Mouse (Mus musculus): ENCODE results near the gene Ptpa. TPM values are rescaled to one million over a fixed set of nuclear protein-coding genes. Genes with fewer than 3 reads are reported as not detected.
A peak's percentile ranks its signal among the peaks of the same experiment; 100 is the strongest.

Ptpa gene
- polyA plus RNA-seq, 1 experiment from 2014 or later: 164 TPM

DNA sequence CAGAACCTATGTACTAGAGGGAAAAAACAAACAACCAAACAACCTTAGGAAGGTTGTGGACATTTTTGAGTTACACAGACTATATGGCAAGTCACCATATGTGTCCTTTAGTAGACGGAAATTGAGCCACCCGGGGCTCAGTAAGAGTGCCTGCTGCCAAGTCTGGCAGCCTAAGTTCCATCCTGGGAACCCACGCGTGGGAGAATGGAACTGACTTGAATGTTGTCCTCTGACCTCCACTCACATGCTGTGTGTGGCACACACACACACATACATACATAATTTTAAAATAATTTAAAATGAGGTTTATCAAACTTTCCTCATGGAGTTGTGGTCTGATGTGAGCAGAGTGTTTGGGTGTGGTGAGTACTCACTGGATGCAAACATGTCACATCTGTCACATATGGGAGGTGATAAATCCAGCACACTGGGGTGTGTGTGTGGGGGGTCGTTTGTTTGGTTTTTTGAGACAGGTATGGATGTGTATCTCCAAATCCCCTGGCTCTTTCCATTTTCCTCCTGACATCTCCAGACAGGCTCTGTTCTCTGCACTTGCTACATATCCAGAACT, 1.8 kb downstream of the Ptpa start:
- H3K4me2 ChIP-seq: peak overlapping the region; percentile 82
- peaks cover 40% of the 10 kb centered on the region for H3K4me1 ChIP-seq
- peak overlapping the region; percentile 9; the same call in 1 of the 2 replicates for H3K4me3 ChIP-seq
- H3K9me3 ChIP-seq: no peaks in the 10 kb centered on the region
- ATAC-seq (ENCODE audit: borderline replicate concordance, extremely low read depth, low FRiP score, low TSS enrichment): no peak
- no peaks in the 10 kb centered on the region for H3K27me3 ChIP-seq
- H3K27ac ChIP-seq: no peak overlapping the region
- no peak overlapping the region for H3K9ac ChIP-seq
- H3K36me3 ChIP-seq: peaks cover 2% of the 10 kb centered on the region; the same call in 1 of the 2 replicates
- WGBS: 60% methylated on average over 5 of the region's 5 CpGs

DNA sequence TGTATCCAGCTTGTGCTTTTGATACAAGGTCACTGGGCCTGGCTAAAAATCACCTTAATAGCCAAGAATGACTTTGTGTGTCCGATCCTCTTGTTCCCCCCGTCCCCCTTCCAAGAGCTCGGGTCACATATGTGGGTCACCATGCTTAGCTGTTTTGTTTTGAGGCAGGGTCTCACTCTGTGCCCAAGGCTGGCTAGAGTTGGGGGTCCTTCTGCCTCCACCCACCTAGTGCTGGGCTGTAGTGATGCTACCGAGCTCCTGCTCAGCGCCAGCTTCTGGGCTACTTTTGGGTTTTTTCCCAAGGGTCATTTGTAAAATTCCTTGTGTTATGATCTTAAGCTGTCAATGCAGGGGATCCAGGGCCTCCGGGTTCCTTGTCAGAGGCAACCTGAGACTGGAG, 2.4 kb downstream of the Ptpa start:
- Histone ChIP-seq H3K4me1 (peaks cover 40% of the 10 kb centered on the region), H3K9me3 (no peaks in the 10 kb centered on the region), H3K4me2 (0 out of 2 replicates have a peak overlapping the region, but pooled peaks have one; percentile 82), H3K36me3 (peaks cover 3% of the 10 kb centered on the region; the same call in 1 of the 2 replicates), H3K9ac (peak overlapping the region; percentile 3), H3K27me3 (no peaks in the 10 kb centered on the region), H3K27ac (no peak overlapping the region), H3K4me3 (no peak overlapping the region)
- no peak for ATAC-seq (ENCODE audit: borderline replicate concordance, extremely low read depth, low FRiP score, low TSS enrichment)
- 55% methylated on average over 6 of the region's 6 CpGs for WGBS

DNA sequence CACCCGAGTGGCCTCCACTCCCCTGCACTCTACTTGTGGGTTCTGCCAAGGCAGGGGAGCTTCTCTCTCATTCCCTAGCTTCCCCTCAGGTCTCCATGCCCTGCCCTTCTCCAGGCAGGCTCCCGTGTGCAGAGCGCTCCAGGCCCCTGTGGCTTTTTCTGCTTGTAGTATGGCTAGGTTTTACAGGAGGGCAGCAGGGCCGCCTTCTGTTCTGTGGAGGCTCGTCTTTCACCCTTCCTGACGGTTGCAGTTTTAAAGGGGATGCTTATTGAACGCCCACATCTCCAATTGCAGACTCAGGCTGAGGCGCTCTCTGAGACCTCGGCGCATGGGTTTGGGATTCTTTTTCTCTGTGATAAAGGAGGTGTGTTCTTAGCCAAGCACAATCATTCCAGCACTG, 3.3 kb downstream of the Ptpa start:
- Histone ChIP-seq H3K27ac (peak overlapping the region; percentile 52), H3K4me2 (peak overlapping the region; percentile 14; the same call in 1 of the 2 replicates), H3K27me3 (no peaks in the 10 kb centered on the region), H3K4me1 (peaks cover 37% of the 10 kb centered on the region), H3K4me3 (no peak overlapping the region), H3K36me3 (peaks cover 3% of the 10 kb centered on the region; the same call in 1 of the 2 replicates), H3K9ac (0 out of 2 replicates have a peak overlapping the region, but pooled peaks have one; percentile 32), H3K9me3 (no peaks in the 10 kb centered on the region)
- 28% methylated on average over 10 of the region's 10 CpGs for WGBS
- ATAC-seq (ENCODE audit: borderline replicate concordance, extremely low read depth, low FRiP score, low TSS enrichment): no peak

GRCm38 (mm10) chr2:30421432-30421831, 5.6 kb downstream of the Ptpa start:
- no peak for ATAC-seq (ENCODE audit: borderline replicate concordance, extremely low read depth, low FRiP score, low TSS enrichment)
- Histone ChIP-seq H3K27ac (no peak overlapping the region), H3K4me3 (no peak overlapping the region), H3K4me2 (no peak overlapping the region), H3K9ac (no peak overlapping the region), H3K4me1 (peaks cover 26% of the 10 kb centered on the region), H3K36me3 (peaks cover 6% of the 10 kb centered on the region), H3K27me3 (no peaks in the 10 kb centered on the region), H3K9me3 (no peaks in the 10 kb centered on the region)
- 72% methylated on average over 4 of the region's 4 CpGs for WGBS

DNA sequence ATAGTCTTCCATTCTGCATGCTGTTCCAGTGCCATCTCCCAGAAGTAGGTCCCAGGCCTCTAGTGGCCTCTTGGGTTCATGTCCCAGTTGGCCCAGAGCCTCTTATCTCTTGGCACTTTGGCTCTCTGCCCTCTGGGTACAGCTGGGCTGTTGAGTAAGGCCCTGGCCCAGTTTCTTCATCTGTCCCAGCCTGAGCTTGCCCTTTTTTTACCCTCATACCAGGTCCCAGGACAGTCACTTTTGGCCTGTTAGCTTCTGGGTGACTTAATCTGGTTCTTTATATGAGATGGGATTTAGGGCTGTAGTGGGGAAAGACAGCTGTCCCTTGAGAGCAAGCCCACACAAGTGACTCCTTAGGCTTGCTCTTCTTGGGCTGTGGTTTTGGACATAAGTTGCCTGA, 13.3 kb downstream of the Ptpa start:
- Histone ChIP-seq H3K4me2 (no peak overlapping the region), H3K4me3 (no peak overlapping the region), H3K27ac (no peak overlapping the region), H3K9me3 (no peaks in the 10 kb centered on the region), H3K9ac (no peak overlapping the region), H3K27me3 (no peaks in the 10 kb centered on the region), H3K36me3 (peaks cover 76% of the 10 kb centered on the region), H3K4me1 (no peaks in the 10 kb centered on the region)
- ATAC-seq (ENCODE audit: borderline replicate concordance, extremely low read depth, low FRiP score, low TSS enrichment): no peak

DNA sequence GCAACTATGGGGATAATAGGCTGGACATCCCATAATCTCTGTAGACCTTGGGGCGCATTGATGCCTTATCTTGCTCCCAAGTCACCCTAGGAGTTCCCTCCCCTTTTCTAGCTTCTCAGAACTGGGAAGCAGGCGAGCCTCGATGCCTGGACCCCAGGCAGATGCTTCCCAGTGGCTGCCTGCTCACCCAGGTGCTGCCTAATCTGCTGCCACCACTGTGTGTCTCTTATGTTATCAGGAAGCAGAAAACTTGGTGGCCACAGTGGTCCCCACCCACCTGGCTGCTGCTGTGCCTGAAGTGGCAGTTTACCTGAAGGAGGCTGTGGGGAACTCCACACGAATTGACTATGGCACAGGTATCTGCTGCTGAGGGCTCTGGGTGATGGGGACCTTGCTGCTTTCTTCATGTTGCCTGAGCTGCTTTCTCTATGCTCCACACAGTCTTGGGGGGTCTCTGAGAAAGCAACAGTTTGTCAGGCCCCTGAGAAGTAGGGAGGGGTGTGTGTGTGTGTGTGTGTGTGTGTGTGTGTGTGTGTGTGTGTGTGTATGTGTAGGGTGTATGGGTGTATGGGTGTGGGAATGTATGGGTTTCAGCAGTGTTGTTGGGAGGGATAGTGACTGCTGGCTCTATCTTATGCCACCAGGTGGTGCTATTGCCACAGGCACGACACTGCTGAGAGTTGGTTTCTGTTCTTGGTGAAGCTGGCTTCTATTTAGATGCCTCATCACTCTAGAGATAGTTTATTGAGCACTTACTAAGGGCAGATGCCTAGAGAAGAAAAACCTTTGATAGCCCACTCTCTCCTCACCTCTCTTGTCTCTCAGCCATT, 19.7 kb downstream of the Ptpa start:
- ATAC-seq (ENCODE audit: borderline replicate concordance, extremely low read depth, low FRiP score, low TSS enrichment): peak; percentile 66; the same call in 1 of the 2 replicates

DNA sequence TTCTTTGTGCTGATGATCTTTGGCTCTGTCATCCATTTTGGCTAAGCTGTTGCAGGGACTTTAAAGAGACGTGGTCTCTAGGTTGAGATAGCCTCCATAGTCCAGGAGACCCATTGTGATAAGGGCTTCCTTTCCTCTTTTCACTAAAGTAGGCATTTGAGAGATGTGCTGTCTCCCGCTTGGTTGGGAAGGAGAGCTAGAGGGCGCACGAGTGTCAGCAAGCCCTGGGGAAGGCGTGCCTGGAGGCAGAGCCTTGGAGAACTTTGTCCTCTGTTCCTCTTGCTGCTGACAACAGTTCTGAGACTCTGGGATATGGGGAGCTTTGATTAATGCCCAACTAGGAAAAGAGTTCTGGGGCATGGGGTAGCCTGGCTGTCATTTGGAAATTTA, 20.3 kb downstream of the Ptpa start:
- H3K9ac ChIP-seq: no peak overlapping the region
- no peaks in the 10 kb centered on the region for H3K27me3 ChIP-seq
- no peak for ATAC-seq (ENCODE audit: borderline replicate concordance, extremely low read depth, low FRiP score, low TSS enrichment)
- no peak overlapping the region for H3K4me3 ChIP-seq
- H3K4me2 ChIP-seq: no peak overlapping the region
- peaks cover 65% of the 10 kb centered on the region for H3K36me3 ChIP-seq
- 77% methylated on average over 5 of the region's 5 CpGs for WGBS
- H3K4me1 ChIP-seq: peaks cover 23% of the 10 kb centered on the region
- no peak overlapping the region for H3K27ac ChIP-seq
- no peaks in the 10 kb centered on the region for H3K9me3 ChIP-seq

More for the DNA sequence above, 19.7 kb downstream of the Ptpa start:
- Histone ChIP-seq H3K4me1 (peaks cover 17% of the 10 kb centered on the region), H3K9ac (no peak overlapping the region), H3K9me3 (no peaks in the 10 kb centered on the region), H3K4me2 (no peak overlapping the region), H3K36me3 (peaks cover 71% of the 10 kb centered on the region), H3K27ac (no peak overlapping the region), H3K4me3 (no peak overlapping the region), H3K27me3 (no peaks in the 10 kb centered on the region)
- 56% methylated on average over 5 of the region's 5 CpGs for WGBS

DNA sequence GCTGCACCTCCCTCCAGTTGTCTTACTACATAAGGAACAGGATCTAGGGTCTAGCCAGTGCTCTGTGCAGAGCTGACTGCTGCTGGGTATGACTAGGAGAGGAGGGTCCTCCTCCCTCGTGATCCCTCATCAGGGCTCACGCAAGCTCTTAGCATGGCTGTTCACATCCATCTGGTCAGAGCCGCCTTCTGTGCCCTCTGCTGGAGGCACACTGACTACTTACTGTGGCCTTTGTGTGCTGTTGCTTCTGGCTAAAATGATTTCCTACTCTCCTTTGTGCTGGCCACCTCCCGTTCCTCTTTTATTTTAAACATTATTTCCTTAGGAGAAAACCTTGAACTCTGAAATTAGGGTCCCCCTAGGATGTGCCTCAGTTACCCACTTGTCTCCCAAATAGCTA, 21.0 kb downstream of the Ptpa start:
- Histone ChIP-seq H3K27me3 (no peaks in the 10 kb centered on the region), H3K4me1 (peaks cover 27% of the 10 kb centered on the region), H3K9ac (no peak overlapping the region), H3K4me3 (no peak overlapping the region), H3K27ac (no peak overlapping the region), H3K9me3 (no peaks in the 10 kb centered on the region), H3K36me3 (peaks cover 58% of the 10 kb centered on the region), H3K4me2 (no peak overlapping the region)
- 74% methylated on average over 4 of the region's 4 CpGs for WGBS
- ATAC-seq (ENCODE audit: borderline replicate concordance, extremely low read depth, low FRiP score, low TSS enrichment): no peak

GRCm38 (mm10) chr2:30437791-30438190, 22.0 kb downstream of the Ptpa start:
- Histone ChIP-seq H3K36me3 (peaks cover 49% of the 10 kb centered on the region), H3K9ac (no peak overlapping the region), H3K27me3 (no peaks in the 10 kb centered on the region), H3K9me3 (no peaks in the 10 kb centered on the region), H3K4me3 (no peak overlapping the region), H3K27ac (no peak overlapping the region), H3K4me1 (peaks cover 37% of the 10 kb centered on the region), H3K4me2 (no peak overlapping the region)
- no peak for ATAC-seq (ENCODE audit: borderline replicate concordance, extremely low read depth, low FRiP score, low TSS enrichment)
- 86% methylated on average over 4 of the region's 4 CpGs for WGBS

DNA sequence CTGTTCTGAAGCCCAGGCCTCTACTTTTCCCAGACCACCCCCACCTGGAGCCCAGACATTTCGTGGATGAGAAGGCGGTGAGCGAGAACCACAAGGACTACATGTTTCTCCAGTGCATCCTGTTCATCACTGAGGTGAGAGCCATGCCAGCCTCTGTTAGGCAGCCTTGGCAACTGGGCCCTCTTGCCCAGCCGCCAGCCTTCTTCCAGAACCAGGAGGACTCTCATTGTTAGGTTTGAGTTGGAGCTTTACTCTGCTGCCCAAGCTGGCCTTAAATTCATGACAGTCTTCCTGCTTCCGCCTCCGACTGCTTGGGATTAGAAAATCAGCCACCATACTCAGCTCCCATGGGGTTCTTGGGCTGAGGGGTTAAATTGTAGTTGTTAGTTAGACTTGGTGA, 23.8 kb downstream of the Ptpa start:
- 85% methylated on average over 6 of the region's 6 CpGs for WGBS
- peaks cover 55% of the 10 kb centered on the region for H3K4me1 ChIP-seq
- no peak overlapping the region for H3K4me3 ChIP-seq
- peaks cover 42% of the 10 kb centered on the region for H3K36me3 ChIP-seq
- no peaks in the 10 kb centered on the region for H3K27me3 ChIP-seq
- H3K9me3 ChIP-seq: no peaks in the 10 kb centered on the region
- H3K9ac ChIP-seq: no peak overlapping the region
- peak overlapping the region; percentile 99 for H3K27ac ChIP-seq
- no peak for ATAC-seq (ENCODE audit: borderline replicate concordance, extremely low read depth, low FRiP score, low TSS enrichment)
- H3K4me2 ChIP-seq: no peak overlapping the region

- 16% methylated on average over 3 of the region's 3 CpGs for WGBS
- peaks cover 62% of the 10 kb centered on the region for H3K4me1 ChIP-seq
These were observed 24.4 kb downstream of the Ptpa start for GRCm38 (mm10) chr2:30440211-30440700.

More at GRCm38 (mm10) chr2:30440211-30440700, 24.4 kb downstream of the Ptpa start:
- H3K9ac ChIP-seq: peak overlapping the region; percentile 8; the same call in 1 of the 2 replicates
- peak overlapping the region; percentile 99 for H3K27ac ChIP-seq
- no peak overlapping the region for H3K4me3 ChIP-seq
- no peaks in the 10 kb centered on the region for H3K27me3 ChIP-seq
- ATAC-seq (ENCODE audit: borderline replicate concordance, extremely low read depth, low FRiP score, low TSS enrichment): no peak; the same call in 1 of the 2 replicates
- H3K4me2 ChIP-seq: peak overlapping the region; percentile 70; the same call in 1 of the 2 replicates
- H3K9me3 ChIP-seq: no peaks in the 10 kb centered on the region
- H3K36me3 ChIP-seq: peaks cover 42% of the 10 kb centered on the region
